Mouse (Mus musculus) yolk sac, embryonic 10.5 days (tissue): ENCODE data around the gene Mobp.

Source experiments
- DNase-seq: peaks from one replicate; pipeline ENCODE4 v3.0.0-alpha.2; 2017; ENCODE audit warnings: low spot score

Gene Mobp

GRCm38 (mm10) chr9:120210865-120211264, 61.4 kb downstream of the Mobp start:
- DNase-seq: no peak

- DNase-seq: no peak
Measured at GRCm38 (mm10) chr9:120212936-120213335, 63.4 kb downstream of the Mobp start.

GRCm38 (mm10) chr9:120214978-120215495, 65.5 kb downstream of the Mobp start:
- no peak for DNase-seq

- no peak for DNase-seq
Measured at GRCm38 (mm10) chr9:120219411-120219810, 69.9 kb downstream of the Mobp start.
